Mouse (Mus musculus) embryonic facial prominence, embryonic 14.5 days (tissue): ENCODE data around the gene Hsph1. TPM values are rescaled to one million over a fixed set of nuclear protein-coding genes. Genes with fewer than 3 reads are reported as not detected.
A peak's percentile ranks its signal among the peaks of the same experiment; 100 is the strongest.

Experiments
- ATAC-seq: fragments of 200-750 bp; cut with Nextera tagmentation; 2 replicates; pipeline ENCODE4 v1.8.0; 2017; ENCODE audit warnings: low read depth, moderate number of reproducible peaks, moderate TSS enrichment
- DNase-seq: peaks from one replicate; pipeline ENCODE4 v3.0.0-alpha.2; 2015; ENCODE audit warnings: low spot score
- H3K27ac ChIP-seq: fragments of 300-500 bp; sonication (generic); replicated peaks from 2 replicates; pipeline ENCODE4 v1.5.1; 2014; ENCODE audit warnings: low read depth, mild to moderate bottlenecking, low read length, moderate library complexity
- H3K27me3 ChIP-seq: fragments of 300-500 bp; sonication (generic); replicated peaks from 2 replicates; pipeline ENCODE4 v1.6.1; 2014; ENCODE audit warnings: low read length; ENCODE audit not compliant: control insufficient read depth, insufficient read depth
- H3K36me3 ChIP-seq: fragments of 300-500 bp; sonication (generic); 2 replicates; pipeline ENCODE4 v1.6.1; 2014; ENCODE audit warnings: low read length, mixed read lengths; ENCODE audit not compliant: control insufficient read depth, insufficient read depth
- H3K4me1 ChIP-seq: fragments of 300-500 bp; sonication (generic); 2 replicates; pipeline ENCODE4 v1.6.1; 2014; ENCODE audit warnings: antibody characterized with exemption, low read length; ENCODE audit not compliant: control insufficient read depth, insufficient read depth
- H3K4me2 ChIP-seq: fragments of 300-500 bp; sonication (generic); 2 replicates; pipeline ENCODE4 v1.6.1; 2014; ENCODE audit warnings: low read depth, mild to moderate bottlenecking, low read length, moderate library complexity, mixed read lengths
- H3K4me3 ChIP-seq: fragments of 300-500 bp; sonication (generic); 2 replicates; pipeline ENCODE4 v1.5.1; 2014; ENCODE audit warnings: low read depth, mild to moderate bottlenecking, low read length
- H3K9ac ChIP-seq: fragments of 300-500 bp; sonication (generic); 2 replicates; pipeline ENCODE4 v1.6.1; 2014; ENCODE audit warnings: low read depth, mild to moderate bottlenecking, low read length, moderate library complexity, mixed read lengths
- H3K9me3 ChIP-seq: fragments of 300-500 bp; sonication (generic); 2 replicates; pipeline ENCODE4 v1.6.1; 2016; ENCODE audit warnings: low read length; ENCODE audit not compliant: control insufficient read depth
- WGBS: fragments of 180-500 bp; shearing (Covaris S2); extraction: QIAGEN DNeasy Blood & Tissue Kit; methylation state at CpG from one replicate; pipeline ENCODE4 v1.1.7; 2014; 5-methylcytosine and 5-hydroxymethylcytosine counted together
- polyA plus RNA-seq: library from polyadenylated mRNA; unstranded; fragments of >200 nt; fragmentation: Nextera tagmentation; extraction: Ambion mirVana; gene quantifications from 2 replicates; pipeline ENCODE4 v1.2.1, GENCODE M21; 2014

The Hsph1 gene
- polyA plus RNA-seq, 1 experiment from 2014 or later: 67.0 TPM

DNA sequence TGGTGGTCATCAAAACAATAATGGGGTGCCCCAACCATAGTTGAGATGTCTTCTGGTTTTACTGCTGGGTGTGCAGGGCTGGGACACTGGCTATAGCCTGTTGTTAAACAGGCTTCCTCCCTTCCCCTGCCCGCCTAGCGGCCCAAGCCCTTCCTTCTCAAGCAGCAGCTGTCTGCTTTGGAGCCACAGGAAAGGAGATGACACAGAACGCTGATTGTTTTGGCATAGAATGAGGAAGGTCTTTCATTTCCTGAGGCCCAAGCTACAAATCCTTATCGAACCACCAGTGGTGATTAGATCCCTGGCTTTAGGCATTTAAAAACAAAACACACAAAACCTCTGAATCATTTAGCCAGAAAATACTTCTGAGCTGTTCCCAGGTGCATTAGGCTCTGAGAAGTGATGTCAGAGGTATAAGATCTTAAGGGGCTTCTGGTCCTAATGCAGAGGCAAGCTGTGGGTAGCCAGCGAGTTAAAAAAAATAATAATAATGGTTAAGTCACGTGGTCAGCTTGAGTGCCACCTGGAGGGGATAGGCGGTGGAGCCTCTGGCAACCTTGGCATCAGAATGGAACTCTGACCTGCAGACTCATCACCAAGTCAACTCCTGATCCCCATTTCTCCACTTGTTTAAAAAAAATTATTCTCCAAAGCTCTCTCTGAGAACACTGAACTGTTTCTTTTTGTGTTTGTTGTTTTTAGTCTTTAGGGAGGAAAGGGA, 47.2 kb downstream of the Hsph1 start:
- Histone ChIP-seq H3K4me1 (no peaks in the 10 kb centered on the region), H3K4me3 (no peak overlapping the region), H3K4me2 (no peak overlapping the region), H3K9ac (no peak overlapping the region), H3K27ac (no peak overlapping the region; the same call in 1 of the 2 replicates), H3K36me3 (no peaks in the 10 kb centered on the region), H3K27me3 (no peaks in the 10 kb centered on the region), H3K9me3 (no peaks in the 10 kb centered on the region)
- ATAC-seq: no peak
- 43% methylated on average over 7 of the region's 7 CpGs for WGBS
- DNase-seq: no peak

DNA sequence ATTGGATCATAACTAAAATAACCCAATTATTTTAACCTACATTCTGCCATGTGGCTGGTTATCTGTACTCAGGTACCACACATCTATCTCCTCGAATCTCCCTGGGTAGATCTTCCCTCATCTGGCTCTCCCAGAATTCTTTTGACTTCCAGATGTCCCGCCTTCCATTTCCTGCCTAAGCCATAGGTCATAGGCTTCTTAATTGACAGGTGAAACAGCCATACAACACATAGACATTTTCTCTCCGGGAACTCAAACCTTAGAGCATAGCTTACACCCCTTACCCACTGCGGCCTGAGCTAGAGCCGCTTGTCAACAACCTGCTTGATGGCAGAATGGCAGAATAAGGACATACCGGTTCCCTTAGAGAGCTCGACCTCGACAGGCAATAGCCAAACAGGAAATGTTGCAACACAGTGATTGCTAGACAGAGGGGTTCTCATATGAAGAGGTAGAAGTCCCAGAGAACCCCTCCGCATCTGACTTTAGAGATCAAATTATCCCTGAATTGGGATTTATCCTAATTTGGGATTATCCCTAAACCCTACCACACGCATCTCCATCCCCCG, 48.8 kb downstream of the Hsph1 start:
- WGBS: 85% methylated on average over 11 of the region's 11 CpGs
- DNase-seq (no peak), ATAC-seq (no peak)
- H3K4me1 ChIP-seq: no peaks in the 10 kb centered on the region
- no peak overlapping the region for H3K27ac ChIP-seq
- H3K36me3 ChIP-seq: no peaks in the 10 kb centered on the region
- H3K9me3 ChIP-seq: no peaks in the 10 kb centered on the region
- H3K9ac ChIP-seq: no peak overlapping the region
- no peaks in the 10 kb centered on the region for H3K27me3 ChIP-seq
- no peak overlapping the region for H3K4me2 ChIP-seq
- no peak overlapping the region for H3K4me3 ChIP-seq

GRCm38 (mm10) chr5:149585910-149586309, 50.3 kb downstream of the Hsph1 start:
- Histone ChIP-seq H3K4me2 (no peak overlapping the region), H3K4me3 (no peak overlapping the region), H3K9ac (no peak overlapping the region), H3K9me3 (no peaks in the 10 kb centered on the region), H3K36me3 (no peaks in the 10 kb centered on the region), H3K27ac (no peak overlapping the region), H3K4me1 (no peaks in the 10 kb centered on the region), H3K27me3 (no peaks in the 10 kb centered on the region)
- DNase-seq: no peak
- no peak for ATAC-seq
- WGBS: 60% methylated on average over 10 of the region's 10 CpGs

GRCm38 (mm10) chr5:149585231-149585630, 50.9 kb downstream of the Hsph1 start:
- WGBS: 70% methylated on average over 1 of the region's 1 CpGs
- no peaks in the 10 kb centered on the region for H3K9me3 ChIP-seq
- no peaks in the 10 kb centered on the region for H3K36me3 ChIP-seq
- no peaks in the 10 kb centered on the region for H3K27me3 ChIP-seq
- no peaks in the 10 kb centered on the region for H3K4me1 ChIP-seq
- H3K9ac ChIP-seq: no peak overlapping the region
- no peak overlapping the region for H3K4me3 ChIP-seq
- no peak overlapping the region for H3K4me2 ChIP-seq
- ATAC-seq: no peak
- H3K27ac ChIP-seq: no peak overlapping the region
- DNase-seq: no peak

- H3K36me3 ChIP-seq: no peaks in the 10 kb centered on the region
- H3K4me3 ChIP-seq: no peak overlapping the region
- no peak overlapping the region for H3K4me2 ChIP-seq
- H3K9me3 ChIP-seq: no peaks in the 10 kb centered on the region
- DNase-seq (no peak), ATAC-seq (no peak)
- no peaks in the 10 kb centered on the region for H3K4me1 ChIP-seq
- H3K27ac ChIP-seq: no peak overlapping the region
- 52% methylated on average over 8 of the region's 8 CpGs for WGBS
- H3K27me3 ChIP-seq: no peaks in the 10 kb centered on the region
- H3K9ac ChIP-seq: no peak overlapping the region
Measured at GRCm38 (mm10) chr5:149584154-149584655, 52.0 kb downstream of the Hsph1 start.

DNA sequence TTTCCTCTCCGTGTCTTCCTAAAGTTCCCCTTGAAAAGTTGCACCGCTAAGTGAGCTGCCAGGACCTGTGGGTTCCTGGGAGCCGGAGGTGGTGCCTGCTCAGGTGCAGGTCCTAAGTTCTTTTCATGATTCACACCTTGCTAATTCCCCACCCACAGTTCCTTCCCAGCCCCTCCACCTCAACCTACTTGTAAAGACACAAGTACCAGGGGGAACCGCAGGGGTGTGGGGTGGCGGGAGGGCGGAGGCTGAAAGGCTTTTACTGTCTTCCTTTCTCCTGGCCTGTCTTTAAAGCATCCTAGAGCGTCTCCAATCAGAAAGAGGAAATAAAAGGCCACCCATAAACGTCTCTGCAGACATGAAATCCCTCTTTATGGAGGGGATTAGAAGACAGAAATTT, 52.7 kb downstream of the Hsph1 start:
- Histone ChIP-seq H3K36me3 (no peaks in the 10 kb centered on the region), H3K4me2 (no peak overlapping the region), H3K4me3 (no peak overlapping the region), H3K27me3 (no peaks in the 10 kb centered on the region), H3K9me3 (no peaks in the 10 kb centered on the region), H3K27ac (no peak overlapping the region), H3K4me1 (no peaks in the 10 kb centered on the region), H3K9ac (no peak overlapping the region)
- ATAC-seq: no peak
- DNase-seq: peak; percentile 40
- 26% methylated on average over 8 of the region's 8 CpGs for WGBS

- H3K4me2 ChIP-seq: no peak overlapping the region
- DNase-seq (no peak), ATAC-seq (no peak)
- H3K9me3 ChIP-seq: no peaks in the 10 kb centered on the region
- H3K4me1 ChIP-seq: no peaks in the 10 kb centered on the region
- H3K27me3 ChIP-seq: no peaks in the 10 kb centered on the region
- no peak overlapping the region for H3K4me3 ChIP-seq
- WGBS: 52% methylated on average over 5 of the region's 5 CpGs
- no peaks in the 10 kb centered on the region for H3K36me3 ChIP-seq
- no peak overlapping the region for H3K9ac ChIP-seq
- no peak overlapping the region for H3K27ac ChIP-seq
Measured at GRCm38 (mm10) chr5:149582642-149583262, 53.4 kb downstream of the Hsph1 start.

DNA sequence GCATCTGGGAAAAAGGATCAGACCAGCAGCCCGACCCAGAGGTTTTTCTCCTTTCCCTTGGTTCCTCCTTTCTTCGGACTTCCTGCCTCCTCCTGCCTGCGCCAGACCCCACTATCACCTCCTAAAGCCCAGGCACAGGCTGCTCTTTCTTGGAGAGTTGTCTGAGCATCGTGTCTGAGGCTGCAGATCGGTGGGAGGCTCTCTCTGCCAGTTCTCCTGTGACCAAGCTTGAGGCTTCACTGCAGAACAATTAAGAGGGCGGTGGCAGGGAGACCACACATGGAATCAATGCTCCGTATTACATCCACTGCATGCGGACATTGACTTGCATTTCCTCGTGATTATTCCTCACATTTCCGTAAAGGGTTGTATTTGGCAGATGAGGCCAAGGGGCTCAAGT, 58.7 kb downstream of the Hsph1 start:
- Histone ChIP-seq H3K27ac (no peak overlapping the region), H3K36me3 (no peaks in the 10 kb centered on the region), H3K4me3 (no peak overlapping the region), H3K4me1 (no peaks in the 10 kb centered on the region), H3K4me2 (no peak overlapping the region), H3K27me3 (no peaks in the 10 kb centered on the region), H3K9ac (no peak overlapping the region), H3K9me3 (no peaks in the 10 kb centered on the region)
- DNase-seq (no peak), ATAC-seq (no peak)
- WGBS: 23% methylated on average over 10 of the region's 10 CpGs
